Mouse (Mus musculus): ENCODE results near the gene Alyref2.
"Not testable (repeated sequence)": the region's sequence is repeated elsewhere in the genome, so short reads cannot be mapped to it uniquely, and the experiment has no call there.

Gene Alyref2

GRCm38 (mm10) chr1:171503250-171503591, at the start of gene Alyref2:
Alyref2 (plus strand) TSS chr1:171503478.
- DNase-seq (ENCODE audit: inconsistent age in 2 of 2, low spot score in 1 of 2) = peak; percentile 96 to 98

- DNase-seq (ENCODE audit: inconsistent age in 2 of 2, low spot score in 1 of 2) = no peak
Measured at GRCm38 (mm10) chr1:171454926-171455325, 48.4 kb upstream of the Alyref2 start.

- DNase-seq (ENCODE audit: inconsistent age in 2 of 2, low spot score in 1 of 2) = no peak
Measured at GRCm38 (mm10) chr1:171457568-171457967, 45.7 kb upstream of the Alyref2 start.

- no peak for DNase-seq (ENCODE audit: inconsistent age in 2 of 2, low spot score in 1 of 2)
Measured at GRCm38 (mm10) chr1:171459791-171460190, 43.5 kb upstream of the Alyref2 start.

GRCm38 (mm10) chr1:171460551-171461503, 42.5 kb upstream of the Alyref2 start:
- DNase-seq (ENCODE audit: inconsistent age in 2 of 2, low spot score in 1 of 2) = no peak

GRCm38 (mm10) chr1:171463133-171463532, 40.1 kb upstream of the Alyref2 start:
- DNase-seq (ENCODE audit: inconsistent age in 2 of 2, low spot score in 1 of 2) = no peak

GRCm38 (mm10) chr1:171465749-171466412, 37.4 kb upstream of the Alyref2 start:
- no peak for DNase-seq (ENCODE audit: inconsistent age in 2 of 2, low spot score in 1 of 2)

- DNase-seq (ENCODE audit: inconsistent age in 2 of 2, low spot score in 1 of 2) = no peak
Measured at GRCm38 (mm10) chr1:171466565-171466964, 36.7 kb upstream of the Alyref2 start.

GRCm38 (mm10) chr1:171469678-171470077, 33.6 kb upstream of the Alyref2 start:
- no peak for DNase-seq (ENCODE audit: inconsistent age in 2 of 2, low spot score in 1 of 2)

GRCm38 (mm10) chr1:171470371-171470871, 32.9 kb upstream of the Alyref2 start:
- peak; percentile 61 to 86 for DNase-seq (ENCODE audit: inconsistent age in 2 of 2, low spot score in 1 of 2)

GRCm38 (mm10) chr1:171470896-171471295, 32.4 kb upstream of the Alyref2 start:
- peak; percentile 68 to 73 for DNase-seq (ENCODE audit: inconsistent age in 2 of 2, low spot score in 1 of 2)

- no peak for DNase-seq (ENCODE audit: inconsistent age in 2 of 2, low spot score in 1 of 2)
Measured at GRCm38 (mm10) chr1:171471452-171471851, 31.8 kb upstream of the Alyref2 start.

GRCm38 (mm10) chr1:171471941-171472340, 31.3 kb upstream of the Alyref2 start:
- DNase-seq (ENCODE audit: inconsistent age in 2 of 2, low spot score in 1 of 2) = not testable (repeated sequence)

GRCm38 (mm10) chr1:171473506-171473905, 29.8 kb upstream of the Alyref2 start:
- DNase-seq (ENCODE audit: inconsistent age in 2 of 2, low spot score in 1 of 2) = no peak

- no peak for DNase-seq (ENCODE audit: inconsistent age in 2 of 2, low spot score in 1 of 2)
Measured at GRCm38 (mm10) chr1:171473920-171474640, 29.2 kb upstream of the Alyref2 start.

GRCm38 (mm10) chr1:171477123-171477522, 26.2 kb upstream of the Alyref2 start:
- no peak for DNase-seq (ENCODE audit: inconsistent age in 2 of 2, low spot score in 1 of 2)

- DNase-seq (ENCODE audit: inconsistent age in 2 of 2, low spot score in 1 of 2) = peak in 1 of 2 experiments; percentile 60
Measured at GRCm38 (mm10) chr1:171477758-171478545, 25.3 kb upstream of the Alyref2 start.

GRCm38 (mm10) chr1:171478968-171479367, 24.3 kb upstream of the Alyref2 start:
- DNase-seq (ENCODE audit: inconsistent age in 2 of 2, low spot score in 1 of 2) = peak; percentile 72 to 91

GRCm38 (mm10) chr1:171494241-171494640, 9.0 kb upstream of the Alyref2 start:
- DNase-seq (ENCODE audit: inconsistent age in 2 of 2, low spot score in 1 of 2) = no peak

- no peak for DNase-seq (ENCODE audit: inconsistent age in 2 of 2, low spot score in 1 of 2)
Measured at GRCm38 (mm10) chr1:171495371-171495770, 7.9 kb upstream of the Alyref2 start.
